Mouse (Mus musculus) bone marrow macrophage, adult 2 months (primary cell): ENCODE measurements around the gene Olfr313. TPM values are rescaled to one million over a fixed set of nuclear protein-coding genes. Genes with fewer than 3 reads are reported as not detected.
"Not testable (repeated sequence)": the region's sequence is repeated elsewhere in the genome, so short reads cannot be mapped to it uniquely, and the experiment has no call there.

Experiments
- H3K27ac ChIP-seq: 2 replicates; pipeline ENCODE4 v1.5.1; 2012; ENCODE audit warnings: low read depth, low read length; ENCODE audit not compliant: insufficient read depth
- H3K4me1 ChIP-seq: 2 replicates; pipeline ENCODE4 v1.6.1; 2012; ENCODE audit warnings: low read length; ENCODE audit not compliant: control insufficient read depth, insufficient read depth
- H3K4me3 ChIP-seq: 2 replicates; pipeline ENCODE4 v1.5.1; 2012; ENCODE audit warnings: mild to moderate bottlenecking, low read length, moderate library complexity; ENCODE audit not compliant: insufficient read depth
- CTCF ChIP-seq: IDR thresholded peaks from 2 replicates; pipeline ENCODE4 v1.5.1; 2012; ENCODE audit warnings: low read depth, mild to moderate bottlenecking, low read length, moderate library complexity
- POLR2A ChIP-seq: IDR thresholded peaks from 2 replicates; pipeline ENCODE4 v1.6.1; 2012; ENCODE audit warnings: mild to moderate bottlenecking, low read depth, low read length, borderline replicate concordance
- polyA plus RNA-seq: library from polyadenylated mRNA; stranded (reverse); fragments of >200 nt; gene quantifications from 2 replicates; pipeline ENCODE4 v1.2.4, GENCODE M21; 2012; ENCODE audit not compliant: missing spikeins, insufficient read depth, insufficient read length

The Olfr313 gene
- polyA plus RNA-seq: not detected in 2 replicates

- not testable (repeated sequence) for H3K27ac ChIP-seq, H3K4me1 ChIP-seq, H3K4me3 ChIP-seq
These were observed at the start of gene Olfr313 for GRCm38 (mm10) chr11:58814700-58815099. Gene Olfr313, plus strand, starts transcription at chr11:58815000.

DNA sequence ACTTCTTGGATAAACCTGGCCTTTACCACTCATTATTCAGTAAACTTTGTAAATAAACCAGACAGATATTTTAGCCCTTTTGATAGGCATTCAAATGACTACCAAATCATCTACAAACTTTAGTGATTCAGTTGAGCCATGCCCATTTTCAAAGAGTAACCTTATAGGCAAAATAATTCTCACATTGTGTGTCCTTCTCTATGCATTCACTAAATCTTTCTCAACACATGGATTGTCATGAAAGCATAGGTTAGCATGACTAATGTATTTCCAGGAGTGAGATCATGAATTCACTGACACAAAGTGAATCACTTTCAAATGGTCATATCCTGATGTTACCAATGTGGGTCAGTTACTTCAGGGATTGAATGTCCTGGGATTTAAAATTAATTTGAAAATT lies 41.9 kb upstream of the Olfr313 start, which contains the start of gene Olfr315:
TSS of gene Olfr315 (plus strand) at position 301 of the 400 bp plus-strand sequence.
- no peaks in the 10 kb centered on the region for H3K4me1 ChIP-seq
- no peak for TF ChIP-seq CTCF
- no peak for TF ChIP-seq POLR2A
- no peak within 1 kb of the TSS for H3K27ac ChIP-seq
- H3K4me3 ChIP-seq: no peak within 1 kb of the TSS

DNA sequence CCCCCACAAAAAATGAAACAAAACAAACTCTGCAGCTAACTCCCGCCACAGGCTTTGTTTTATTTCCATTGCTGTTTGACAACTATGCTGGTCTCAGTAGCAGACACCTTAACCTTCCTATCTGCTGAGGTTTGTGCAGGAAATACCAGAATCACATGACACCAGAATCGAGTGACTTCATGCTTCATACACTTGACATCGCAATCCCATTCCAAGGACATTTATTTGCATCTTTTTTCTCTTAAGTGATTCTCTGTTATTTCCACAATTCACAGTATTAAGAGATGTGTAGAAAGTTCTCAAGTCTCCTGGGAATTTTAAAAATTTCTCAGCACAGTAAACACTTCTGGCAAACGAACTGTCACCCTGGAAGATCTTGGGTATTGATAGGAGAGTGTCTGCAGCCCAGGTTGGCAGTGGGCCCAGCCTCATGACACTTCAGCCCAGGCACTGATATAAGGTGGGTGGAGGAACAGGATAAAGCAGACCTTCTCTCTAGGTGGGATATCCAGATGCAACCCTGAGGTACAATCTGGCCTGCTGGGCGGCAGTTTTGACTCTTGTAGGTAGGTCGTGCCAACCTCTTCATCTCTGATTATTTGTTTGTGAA lies 32.2 kb upstream of the Olfr313 start, which contains the start of gene Olfr314:
TSS of gene Olfr314 (plus strand) at position 473 of the 610 bp plus-strand sequence.
- no peaks in the 10 kb centered on the region for H3K4me1 ChIP-seq
- no peak within 1 kb of the TSS for H3K27ac ChIP-seq
- no peak within 1 kb of the TSS for H3K4me3 ChIP-seq
- no peak for TF ChIP-seq POLR2A
- no peak for TF ChIP-seq CTCF

DNA sequence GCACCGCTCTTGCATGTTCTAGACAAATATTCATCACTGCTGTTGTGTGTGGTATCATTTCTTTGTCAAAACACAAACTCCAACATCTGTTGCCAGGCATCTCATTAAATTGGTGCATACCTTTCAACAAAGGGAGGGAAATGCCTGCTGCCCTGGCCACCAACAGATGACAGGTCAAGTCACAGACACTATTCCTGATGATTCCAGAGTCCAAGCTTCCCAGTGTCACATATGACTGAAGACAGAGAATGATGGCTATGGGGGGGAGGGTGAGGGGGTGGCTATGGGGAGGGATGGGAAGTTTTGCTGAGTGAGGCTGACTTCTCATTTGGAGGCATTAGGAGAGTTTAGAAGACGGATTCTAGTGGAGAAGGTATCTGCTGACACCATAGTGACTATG lies 30.6 kb upstream of the Olfr313 start:
- H3K4me3 ChIP-seq: no peak overlapping the region
- no peak overlapping the region for H3K27ac ChIP-seq
- TF ChIP-seq CTCF: no peak
- no peak for TF ChIP-seq POLR2A
- H3K4me1 ChIP-seq: no peaks in the 10 kb centered on the region

DNA sequence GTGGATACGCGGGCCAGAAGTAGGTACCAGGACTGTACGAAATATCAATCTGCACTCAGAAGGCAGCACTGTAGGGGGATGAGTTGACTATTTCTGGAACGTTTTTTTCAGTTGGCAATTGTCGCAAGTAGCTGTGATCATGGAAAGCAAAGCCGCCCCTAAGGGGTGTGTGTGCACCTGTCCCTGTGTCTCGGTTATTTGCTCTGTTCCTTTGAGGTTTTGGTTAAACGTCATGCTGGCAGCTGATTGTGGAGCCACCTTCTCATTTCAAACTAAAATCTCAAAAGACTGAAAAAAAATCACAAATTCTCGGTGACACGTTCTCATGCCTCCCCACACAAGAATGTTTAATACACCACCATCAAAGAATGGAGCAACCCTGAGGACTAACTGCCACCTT lies 27.1 kb upstream of the Olfr313 start:
- peaks cover 4% of the 10 kb centered on the region; the same call in 1 of the 2 replicates for H3K4me1 ChIP-seq
- no peak overlapping the region for H3K4me3 ChIP-seq
- H3K27ac ChIP-seq: no peak overlapping the region
- TF ChIP-seq CTCF (no peak), POLR2A (no peak)

GRCm38 (mm10) chr11:58788346-58788745 lies 26.5 kb upstream of the Olfr313 start:
- Histone ChIP-seq H3K4me1 (peaks cover 4% of the 10 kb centered on the region; the same call in 1 of the 2 replicates), H3K27ac (no peak overlapping the region), H3K4me3 (no peak overlapping the region)
- no peak for TF ChIP-seq POLR2A
- TF ChIP-seq CTCF: no peak

GRCm38 (mm10) chr11:58789532-58789931 lies 25.3 kb upstream of the Olfr313 start:
- TF ChIP-seq POLR2A: no peak
- TF ChIP-seq CTCF: no peak
- Histone ChIP-seq H3K4me1 (peaks cover 4% of the 10 kb centered on the region; the same call in 1 of the 2 replicates), H3K4me3 (no peak overlapping the region), H3K27ac (no peak overlapping the region)

DNA sequence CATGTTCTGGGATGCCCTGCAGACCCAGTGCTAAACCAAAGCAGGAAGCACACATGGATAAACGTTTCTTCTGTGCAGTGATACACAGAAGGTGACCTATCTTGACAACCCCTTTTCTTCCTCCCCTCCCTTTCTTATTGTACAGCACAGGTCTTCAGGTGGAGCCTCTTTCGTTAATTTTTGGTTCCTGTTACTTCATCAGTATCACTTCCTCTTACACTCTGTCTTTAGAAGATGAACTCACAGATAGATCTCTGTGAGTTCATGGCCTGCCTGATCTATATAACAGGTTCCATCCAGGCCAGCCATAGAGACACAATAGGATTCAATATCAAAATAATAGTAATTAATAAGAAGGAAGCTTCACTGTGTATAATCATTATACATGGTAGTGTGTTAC lies 24.7 kb upstream of the Olfr313 start:
- H3K4me1 ChIP-seq: peaks cover 4% of the 10 kb centered on the region; the same call in 1 of the 2 replicates
- H3K4me3 ChIP-seq: no peak overlapping the region
- H3K27ac ChIP-seq: no peak overlapping the region
- TF ChIP-seq CTCF: no peak
- no peak for TF ChIP-seq POLR2A

DNA sequence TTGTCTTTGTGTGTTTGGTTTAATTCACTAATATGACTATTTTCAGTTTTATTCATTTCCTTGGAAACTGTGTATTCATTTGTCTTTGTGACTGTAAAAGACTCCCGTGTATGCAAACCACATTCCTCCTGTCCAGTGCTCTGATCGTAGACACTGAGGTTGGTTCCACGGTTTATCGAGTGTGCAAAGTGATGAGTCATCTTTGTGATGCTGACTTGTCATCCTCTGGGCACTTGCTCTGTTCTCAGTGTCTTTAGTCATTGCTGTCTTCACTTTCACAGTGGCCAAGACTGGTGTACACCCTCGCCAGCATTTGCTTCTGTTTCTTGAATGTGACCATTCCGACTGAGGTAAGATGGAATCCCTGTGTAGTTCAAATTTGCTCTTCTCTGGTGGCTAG lies 24.2 kb upstream of the Olfr313 start:
- Histone ChIP-seq H3K27ac (no peak overlapping the region), H3K4me1 (peaks cover 4% of the 10 kb centered on the region; the same call in 1 of the 2 replicates), H3K4me3 (no peak overlapping the region)
- no peak for TF ChIP-seq POLR2A
- TF ChIP-seq CTCF: no peak

DNA sequence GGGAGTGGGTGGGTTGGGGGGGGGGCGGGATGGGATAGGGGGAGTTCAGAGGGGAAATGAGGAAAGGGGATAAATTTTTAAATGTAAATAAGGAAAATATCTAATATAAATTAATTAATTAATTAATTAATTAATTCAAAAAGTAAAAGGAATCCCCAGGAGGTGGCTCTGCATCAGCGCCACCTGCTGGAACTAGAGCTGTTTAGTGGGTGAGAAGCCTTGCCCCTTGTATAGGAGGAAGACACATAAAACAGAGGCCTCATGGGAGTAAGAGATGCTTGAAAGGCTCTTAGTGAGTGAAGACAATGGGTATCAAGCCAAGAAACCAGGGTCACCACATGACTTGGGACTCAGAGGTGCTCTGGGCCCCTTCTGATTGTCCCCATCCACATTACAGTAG lies 18.9 kb upstream of the Olfr313 start:
- TF ChIP-seq POLR2A: no peak
- no peak for TF ChIP-seq CTCF
- Histone ChIP-seq H3K4me3 (no peak overlapping the region), H3K27ac (no peak overlapping the region), H3K4me1 (peaks cover under 1% of the 10 kb centered on the region; the same call in 1 of the 2 replicates)

- Histone ChIP-seq H3K4me3 (no peak overlapping the region), H3K27ac (no peak overlapping the region), H3K4me1 (no peaks in the 10 kb centered on the region)
- no peak for TF ChIP-seq POLR2A
- no peak for TF ChIP-seq CTCF
These were observed 17.9 kb upstream of the Olfr313 start for GRCm38 (mm10) chr11:58796850-58797249.
